Mouse (Mus musculus) stomach, postnatal 0 days (tissue): ENCODE measurements at regions not wholly inside any gene's neighbourhood (a gene's known extent, or its start where the extent isn't known, plus 50 kb on each side); places are given as distances from the start of the nearest gene placed in this dataset.

Experiments
- ATAC-seq: fragments of 200-750 bp; cut with Nextera tagmentation; 2 replicates; pipeline ENCODE4 v1.8.0; 2017; ENCODE audit not compliant: low FRiP score, low TSS enrichment
- DNase-seq: peaks from one replicate; pipeline ENCODE4 v3.0.0-alpha.2; 2016; ENCODE audit warnings: low spot score
- H3K27ac ChIP-seq: fragments of 300-500 bp; sonication (generic); replicated peaks from 2 replicates; pipeline ENCODE4 v1.5.1; 2014; ENCODE audit warnings: mild to moderate bottlenecking, control low read depth
- H3K27me3 ChIP-seq: fragments of 300-500 bp; sonication (generic); 2 replicates; pipeline ENCODE4 v1.6.1; 2014; ENCODE audit warnings: low read length; ENCODE audit not compliant: control insufficient read depth, insufficient read depth
- H3K36me3 ChIP-seq: fragments of 300-500 bp; sonication (generic); 2 replicates; pipeline ENCODE4 v1.6.1; 2014; ENCODE audit warnings: low read length, mixed read lengths; ENCODE audit not compliant: control insufficient read depth, insufficient read depth
- H3K4me1 ChIP-seq: fragments of 300-500 bp; sonication (generic); replicated peaks from 2 replicates; pipeline ENCODE4 v1.6.1; 2014; ENCODE audit warnings: antibody characterized with exemption; ENCODE audit not compliant: control insufficient read depth, insufficient read depth
- H3K4me2 ChIP-seq: fragments of 300-500 bp; sonication (generic); replicated peaks from 2 replicates; pipeline ENCODE4 v1.6.1; 2014; ENCODE audit warnings: low read depth, mild to moderate bottlenecking, control low read depth, moderate library complexity
- H3K4me3 ChIP-seq: fragments of 300-500 bp; sonication (generic); 2 replicates; pipeline ENCODE4 v1.5.1; 2014; ENCODE audit warnings: low read depth, low read length, control low read depth
- H3K9ac ChIP-seq: fragments of 300-500 bp; sonication (generic); 2 replicates; pipeline ENCODE4 v1.6.1; 2014; ENCODE audit warnings: mild to moderate bottlenecking, low read length, control low read depth, mixed read lengths
- H3K9me3 ChIP-seq: fragments of 300-500 bp; sonication (generic); 2 replicates; pipeline ENCODE4 v1.6.1; 2016; ENCODE audit warnings: low read length; ENCODE audit not compliant: control insufficient read depth
- CTCF ChIP-seq: IDR thresholded peaks from 2 replicates; pipeline ENCODE4 v1.5.1; 2016; ENCODE audit warnings: antibody characterized with exemption, low read depth, mild to moderate bottlenecking, moderate library complexity
- EP300 ChIP-seq: optimal IDR thresholded peaks from 2 replicates; pipeline ENCODE3; 2016; ENCODE audit warnings: antibody characterized with exemption
- WGBS: fragments of 180-500 bp; shearing (Covaris S2); extraction: QIAGEN DNeasy Blood & Tissue Kit; methylation state at CpG from one replicate; pipeline ENCODE4 v1.1.7; 2014; 5-methylcytosine and 5-hydroxymethylcytosine counted together

DNA sequence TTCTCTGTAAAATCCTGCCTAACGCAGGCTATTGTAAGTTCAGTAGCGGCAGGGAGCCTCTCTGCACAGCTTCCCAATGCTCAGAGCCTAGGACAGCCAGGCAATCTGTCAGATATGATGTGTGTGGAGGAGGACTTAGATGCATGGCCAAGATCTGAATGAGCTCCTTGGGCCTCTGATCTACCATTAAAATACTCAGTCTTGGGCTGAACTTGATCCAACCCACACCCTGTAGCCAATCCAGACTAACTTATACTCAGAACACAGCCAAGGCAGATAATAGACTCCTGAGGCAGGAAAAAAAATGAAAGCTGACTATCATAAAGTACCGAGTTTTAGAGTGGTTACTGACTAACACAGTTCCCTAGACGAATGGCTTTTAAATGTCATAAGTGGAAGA, 165.4 kb upstream of the Zfp618 start:
- Histone ChIP-seq H3K27ac (no peak overlapping the region), H3K36me3 (no peaks in the 10 kb centered on the region), H3K9ac (no peak overlapping the region), H3K9me3 (no peaks in the 10 kb centered on the region), H3K4me2 (no peak overlapping the region), H3K4me3 (no peak overlapping the region), H3K27me3 (no peaks in the 10 kb centered on the region), H3K4me1 (no peaks in the 10 kb centered on the region)
- no peak for ATAC-seq
- WGBS: 71% methylated on average over 4 of the region's 4 CpGs
- TF ChIP-seq EP300: no peak
- TF ChIP-seq CTCF: no peak
- DNase-seq: no peak

DNA sequence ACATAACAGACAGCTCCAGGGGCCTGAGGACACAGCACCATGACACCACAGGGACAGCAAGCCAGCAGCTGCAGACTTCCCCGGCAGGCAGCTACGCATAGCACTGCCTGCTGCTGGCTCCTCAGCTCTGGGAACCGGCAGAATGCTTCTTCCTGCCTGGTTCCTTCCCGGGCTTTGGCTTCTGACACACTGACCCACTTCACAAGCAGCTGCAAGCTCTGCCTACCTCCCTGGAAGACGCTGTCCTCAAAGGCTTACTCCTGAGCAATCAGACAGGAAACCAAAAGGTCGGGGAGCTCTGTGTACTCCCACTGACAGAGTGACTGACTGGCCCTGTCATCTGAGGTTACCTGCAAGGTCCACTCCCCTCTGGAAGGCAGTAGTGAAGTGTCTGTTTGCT, 159.5 kb upstream of the Zfp618 start:
- H3K9ac ChIP-seq: no peak overlapping the region
- no peak for DNase-seq
- WGBS: 8% methylated on average over 6 of the region's 6 CpGs

DNA sequence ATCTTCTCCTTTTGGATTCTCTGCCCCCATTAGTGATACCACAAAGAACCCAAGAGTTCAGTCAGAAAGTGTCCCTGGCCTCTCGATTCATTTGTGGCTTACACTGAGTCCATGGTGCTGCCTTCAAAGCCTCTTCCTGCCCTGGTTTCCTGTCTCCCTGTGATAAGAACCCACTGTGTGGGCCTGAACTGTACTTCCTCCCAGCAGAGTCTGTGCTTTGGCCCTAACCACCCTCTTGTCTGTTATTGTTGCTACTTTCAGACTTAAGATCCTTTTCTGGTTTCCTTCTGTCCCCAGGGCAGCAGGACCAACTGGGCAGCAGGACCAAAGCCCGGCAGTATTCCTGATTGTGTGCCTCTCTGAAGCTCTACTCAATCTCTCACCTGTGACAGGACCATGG, 158.6 kb upstream of the Zfp618 start:
- Histone ChIP-seq H3K4me1 (no peaks in the 10 kb centered on the region), H3K9me3 (no peaks in the 10 kb centered on the region), H3K27me3 (no peaks in the 10 kb centered on the region), H3K36me3 (no peaks in the 10 kb centered on the region), H3K4me3 (no peak overlapping the region), H3K9ac (no peak overlapping the region), H3K4me2 (no peak overlapping the region), H3K27ac (no peak overlapping the region)
- ATAC-seq: no peak
- no peak for DNase-seq
- TF ChIP-seq EP300 (no peak), CTCF (no peak)
- 58% methylated on average over 2 of the region's 2 CpGs for WGBS

More for the DNA sequence above, 159.5 kb upstream of the Zfp618 start:
- Histone ChIP-seq H3K27ac (no peak overlapping the region), H3K9me3 (no peaks in the 10 kb centered on the region), H3K27me3 (no peaks in the 10 kb centered on the region), H3K4me1 (no peaks in the 10 kb centered on the region), H3K4me2 (no peak overlapping the region), H3K4me3 (no peak overlapping the region), H3K36me3 (no peaks in the 10 kb centered on the region)
- TF ChIP-seq CTCF: no peak
- TF ChIP-seq EP300: no peak
- no peak for ATAC-seq

DNA sequence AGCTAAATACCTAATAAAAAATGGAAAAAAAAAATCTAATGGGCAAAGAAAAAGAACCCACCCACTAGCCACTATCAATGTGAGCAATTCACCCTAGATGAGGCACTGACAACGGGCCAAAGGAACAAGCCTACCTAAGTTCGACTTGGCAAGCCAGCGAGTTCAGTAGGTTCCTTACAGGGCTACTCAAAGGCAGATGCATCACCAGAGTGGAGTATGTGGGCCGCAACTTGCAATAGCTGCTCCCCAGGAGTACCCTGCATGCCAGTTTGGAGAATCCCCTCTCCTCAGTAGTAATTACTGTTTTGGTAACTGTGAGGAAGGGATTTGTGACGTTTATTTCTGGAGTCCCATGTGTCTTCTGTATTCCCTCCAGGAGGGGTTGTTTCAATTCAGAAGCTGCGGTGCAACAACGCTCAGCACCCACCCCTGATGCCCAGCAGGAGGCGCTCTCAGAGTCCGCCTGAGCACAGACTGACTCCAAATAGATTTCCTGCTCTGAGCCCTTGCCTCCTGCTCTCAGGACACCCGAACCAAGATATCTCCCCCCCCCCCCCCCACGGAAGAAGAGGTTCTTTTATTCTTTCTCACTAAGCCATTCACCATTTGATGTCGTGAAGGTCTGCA, 157.3 kb upstream of the Zfp618 start:
- H3K4me2 ChIP-seq: no peak overlapping the region
- ATAC-seq (no peak), DNase-seq (no peak)
- peak; percentile 40 for TF ChIP-seq CTCF
- TF ChIP-seq EP300: no peak
- no peak overlapping the region for H3K4me3 ChIP-seq
- no peaks in the 10 kb centered on the region for H3K27me3 ChIP-seq
- H3K27ac ChIP-seq: no peak overlapping the region
- no peaks in the 10 kb centered on the region for H3K9me3 ChIP-seq
- WGBS: 63% methylated on average over 12 of the region's 12 CpGs
- no peaks in the 10 kb centered on the region for H3K4me1 ChIP-seq
- H3K36me3 ChIP-seq: no peaks in the 10 kb centered on the region
- no peak overlapping the region for H3K9ac ChIP-seq

DNA sequence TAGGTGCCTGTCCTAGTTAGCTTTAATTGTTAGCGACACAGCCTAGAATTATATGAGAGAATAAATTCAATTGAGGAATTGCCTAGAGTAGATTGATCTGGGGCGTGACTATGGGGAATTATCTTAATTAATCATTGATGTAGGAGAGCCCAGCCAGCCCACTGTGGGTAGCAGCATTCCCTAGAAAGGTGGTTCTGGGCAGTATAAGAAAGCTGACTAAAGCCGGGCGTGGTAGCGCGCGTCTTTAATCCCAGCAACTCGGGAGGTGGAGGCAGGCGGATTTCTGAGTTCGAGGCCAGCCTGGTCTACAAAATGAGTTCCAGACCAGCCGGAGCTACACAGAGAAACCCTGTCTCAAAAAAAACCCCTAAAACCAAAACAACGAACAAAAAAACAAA, 156.8 kb upstream of the Zfp618 start:
- 94% methylated on average over 12 of the region's 12 CpGs for WGBS
- no peaks in the 10 kb centered on the region for H3K9me3 ChIP-seq
- no peak for ATAC-seq
- H3K4me3 ChIP-seq: no peak overlapping the region
- TF ChIP-seq CTCF (no peak), EP300 (no peak)
- no peak overlapping the region for H3K9ac ChIP-seq
- H3K27me3 ChIP-seq: no peaks in the 10 kb centered on the region
- DNase-seq: no peak
- H3K4me1 ChIP-seq: no peaks in the 10 kb centered on the region
- H3K36me3 ChIP-seq: no peaks in the 10 kb centered on the region
- no peak overlapping the region for H3K4me2 ChIP-seq
- no peak overlapping the region for H3K27ac ChIP-seq

DNA sequence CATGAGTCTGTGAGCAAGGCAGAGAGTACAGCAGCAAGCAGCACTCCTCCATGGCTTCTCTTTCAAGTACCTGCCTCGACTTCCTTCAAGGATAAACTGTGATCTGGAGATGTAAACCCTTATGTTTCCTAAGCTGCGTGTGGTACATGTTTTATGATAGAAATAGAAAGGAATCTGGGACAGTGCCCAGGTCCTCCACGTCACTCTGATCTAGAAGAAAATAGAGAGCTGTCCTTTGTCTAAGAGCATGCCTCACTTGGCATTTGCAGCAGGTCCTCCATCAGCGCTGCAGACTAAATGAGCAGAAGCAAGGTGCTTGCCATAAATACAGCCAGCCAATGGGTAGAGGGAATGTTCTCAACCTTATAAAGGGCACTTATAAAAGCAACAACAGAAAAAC, 156.3 kb upstream of the Zfp618 start:
- no peaks in the 10 kb centered on the region for H3K4me1 ChIP-seq
- H3K36me3 ChIP-seq: no peaks in the 10 kb centered on the region
- H3K9me3 ChIP-seq: no peaks in the 10 kb centered on the region
- H3K27me3 ChIP-seq: no peaks in the 10 kb centered on the region
- TF ChIP-seq CTCF: no peak
- no peak for TF ChIP-seq EP300
- ATAC-seq (no peak), DNase-seq (no peak)
- H3K9ac ChIP-seq: no peak overlapping the region
- no peak overlapping the region for H3K27ac ChIP-seq
- no peak overlapping the region for H3K4me3 ChIP-seq
- H3K4me2 ChIP-seq: no peak overlapping the region
- WGBS: 54% methylated on average over 4 of the region's 4 CpGs
